Mouse (Mus musculus): Measurements from ENCODE around the gene Lrrc4b. TPM values are rescaled to one million over a fixed set of nuclear protein-coding genes. Genes with fewer than 3 reads are reported as not detected.

Lrrc4b gene
- polyA plus RNA-seq, 1 experiment, result not detected

- Histone ChIP-seq H3K36me3 (ENCODE audit: control insufficient read depth, insufficient read depth) (no peaks in the 10 kb centered on the region), H3K27me3 (ENCODE audit: control insufficient read depth, insufficient read depth, insufficient read length) (peaks cover 22% of the 10 kb centered on the region), H3ac (ENCODE audit: control insufficient read depth, insufficient read length) (no peak overlapping the region), H3K79me2 (ENCODE audit: control insufficient read depth, insufficient read depth) (no peaks in the 10 kb centered on the region), H3K4me2 (ENCODE audit: low read depth) (no peak overlapping the region), H3K4me3 (no peak overlapping the region)
- TF ChIP-seq TCF12 (IDR thresholded peaks at IDR 0.05; ENCODE audit: insufficient read depth, poor library complexity, severe bottlenecking), result no peak
- no peak for TF ChIP-seq POLR2AphosphoS2 (IDR thresholded peaks at IDR 0.05; ENCODE audit: insufficient read length, low read depth)
- TF ChIP-seq MYOD1 (IDR thresholded peaks at IDR 0.05; ENCODE audit: control insufficient read depth in 1 of 3, insufficient read length in 2 of 3, low read depth in 2 of 3), result no peak
- no peak for TF ChIP-seq TCF3 (IDR thresholded peaks at IDR 0.05; ENCODE audit: insufficient read length, low read depth)
- no peak for TF ChIP-seq POLR2A (IDR thresholded peaks at IDR 0.05; ENCODE audit: insufficient read length, low read depth)
- no peak for TF ChIP-seq MAX (IDR thresholded peaks at IDR 0.05; ENCODE audit: low read depth)
- no peak for TF ChIP-seq USF1 (IDR thresholded peaks at IDR 0.05; ENCODE audit: low read depth)
- TF ChIP-seq E2F4 (IDR thresholded peaks at IDR 0.05; ENCODE audit: insufficient read depth), result no peak
- no peak for TF ChIP-seq REST (IDR thresholded peaks at IDR 0.05; ENCODE audit: insufficient read depth, insufficient read length)
- TF ChIP-seq SRF (IDR thresholded peaks at IDR 0.05; ENCODE audit: control insufficient read depth, insufficient read length, low read depth), result no peak
- TF ChIP-seq MYOG (IDR thresholded peaks at IDR 0.05; ENCODE audit: control insufficient read depth in 1 of 3, insufficient read depth in 1 of 3, insufficient read length in 2 of 3, low read depth in 2 of 3), result no peak
- TF ChIP-seq CEBPB (IDR thresholded peaks at IDR 0.05; ENCODE audit: insufficient read depth, poor library complexity, severe bottlenecking), result no peak
Observed at GRCm38 (mm10) chr7:44401673-44402072, 27.1 kb upstream of the Lrrc4b start.

- Histone ChIP-seq H3K27me3 (ENCODE audit: control insufficient read depth, insufficient read depth, insufficient read length) (peaks cover 14% of the 10 kb centered on the region), H3K79me2 (ENCODE audit: control insufficient read depth, insufficient read depth) (no peaks in the 10 kb centered on the region), H3K36me3 (ENCODE audit: control insufficient read depth, insufficient read depth) (no peaks in the 10 kb centered on the region), H3K4me3 (peak overlapping the region; percentile 7), H3K4me2 (ENCODE audit: low read depth) (peak overlapping the region; percentile 67), H3ac (ENCODE audit: control insufficient read depth, insufficient read length) (no peak overlapping the region)
- peak; percentile 68 for TF ChIP-seq USF1 (IDR thresholded peaks at IDR 0.05; ENCODE audit: low read depth)
- no peak for TF ChIP-seq TCF12 (IDR thresholded peaks at IDR 0.05; ENCODE audit: insufficient read depth, poor library complexity, severe bottlenecking)
- TF ChIP-seq POLR2A (IDR thresholded peaks at IDR 0.05; ENCODE audit: insufficient read length, low read depth), result peak; percentile 22
Observed at GRCm38 (mm10) chr7:44405346-44406014, 23.3 kb upstream of the Lrrc4b start.

GRCm38 (mm10) chr7:44406015-44406355, 22.8 kb upstream of the Lrrc4b start:
- TF ChIP-seq TCF12 (IDR thresholded peaks at IDR 0.05; ENCODE audit: insufficient read depth, poor library complexity, severe bottlenecking) (no peak), POLR2AphosphoS2 (IDR thresholded peaks at IDR 0.05; ENCODE audit: insufficient read length, low read depth) (no peak), POLR2A (IDR thresholded peaks at IDR 0.05; ENCODE audit: insufficient read length, low read depth) (no peak), MAX (IDR thresholded peaks at IDR 0.05; ENCODE audit: low read depth) (no peak), MYOD1 (IDR thresholded peaks at IDR 0.05; ENCODE audit: control insufficient read depth in 1 of 3, insufficient read length in 2 of 3, low read depth in 2 of 3) (no peak)
- Histone ChIP-seq H3K27me3 (ENCODE audit: control insufficient read depth, insufficient read depth, insufficient read length) (peaks cover 14% of the 10 kb centered on the region), H3K79me2 (ENCODE audit: control insufficient read depth, insufficient read depth) (no peaks in the 10 kb centered on the region), H3K4me2 (ENCODE audit: low read depth) (peak overlapping the region; percentile 67), H3ac (ENCODE audit: control insufficient read depth, insufficient read length) (no peak overlapping the region), H3K4me3 (peak overlapping the region; percentile 7), H3K36me3 (ENCODE audit: control insufficient read depth, insufficient read depth) (no peaks in the 10 kb centered on the region)

GRCm38 (mm10) chr7:44411144-44411543, 17.7 kb upstream of the Lrrc4b start:
- Histone ChIP-seq H3K79me2 (ENCODE audit: control insufficient read depth, insufficient read depth) (no peaks in the 10 kb centered on the region), H3K36me3 (ENCODE audit: control insufficient read depth, insufficient read depth) (no peaks in the 10 kb centered on the region), H3K27me3 (ENCODE audit: control insufficient read depth, insufficient read depth, insufficient read length) (peaks cover 32% of the 10 kb centered on the region), H3K4me3 (no peak overlapping the region), H3ac (ENCODE audit: control insufficient read depth, insufficient read length) (no peak overlapping the region), H3K4me2 (ENCODE audit: low read depth) (no peak overlapping the region)
- TF ChIP-seq CEBPB (IDR thresholded peaks at IDR 0.05; ENCODE audit: insufficient read depth, poor library complexity, severe bottlenecking) (no peak), USF1 (IDR thresholded peaks at IDR 0.05; ENCODE audit: low read depth) (no peak), TCF12 (IDR thresholded peaks at IDR 0.05; ENCODE audit: insufficient read depth, poor library complexity, severe bottlenecking) (no peak), MYOD1 (IDR thresholded peaks at IDR 0.05; ENCODE audit: control insufficient read depth in 1 of 3, insufficient read length in 2 of 3, low read depth in 2 of 3) (no peak), POLR2A (IDR thresholded peaks at IDR 0.05; ENCODE audit: insufficient read length, low read depth) (no peak), MYOG (IDR thresholded peaks at IDR 0.05; ENCODE audit: control insufficient read depth in 1 of 3, insufficient read depth in 1 of 3, insufficient read length in 2 of 3, low read depth in 2 of 3) (no peak), SRF (IDR thresholded peaks at IDR 0.05; ENCODE audit: control insufficient read depth, insufficient read length, low read depth) (no peak), REST (IDR thresholded peaks at IDR 0.05; ENCODE audit: insufficient read depth, insufficient read length) (no peak), TCF3 (IDR thresholded peaks at IDR 0.05; ENCODE audit: insufficient read length, low read depth) (no peak), MAX (IDR thresholded peaks at IDR 0.05; ENCODE audit: low read depth) (no peak), E2F4 (IDR thresholded peaks at IDR 0.05; ENCODE audit: insufficient read depth) (no peak), POLR2AphosphoS2 (IDR thresholded peaks at IDR 0.05; ENCODE audit: insufficient read length, low read depth) (no peak)

- H3ac ChIP-seq (ENCODE audit: control insufficient read depth, insufficient read length), result no peak overlapping the region
- no peak overlapping the region for H3K4me2 ChIP-seq (ENCODE audit: low read depth)
- peaks cover 53% of the 10 kb centered on the region for H3K27me3 ChIP-seq (ENCODE audit: control insufficient read depth, insufficient read depth, insufficient read length)
- no peak for TF ChIP-seq MAX (IDR thresholded peaks at IDR 0.05; ENCODE audit: low read depth)
- no peak for TF ChIP-seq POLR2AphosphoS2 (IDR thresholded peaks at IDR 0.05; ENCODE audit: insufficient read length, low read depth)
- TF ChIP-seq TCF3 (IDR thresholded peaks at IDR 0.05; ENCODE audit: insufficient read length, low read depth), result no peak
- TF ChIP-seq CEBPB (IDR thresholded peaks at IDR 0.05; ENCODE audit: insufficient read depth, poor library complexity, severe bottlenecking), result no peak
- TF ChIP-seq TCF12 (IDR thresholded peaks at IDR 0.05; ENCODE audit: insufficient read depth, poor library complexity, severe bottlenecking), result no peak
- TF ChIP-seq MYOG (IDR thresholded peaks at IDR 0.05; ENCODE audit: control insufficient read depth in 1 of 3, insufficient read depth in 1 of 3, insufficient read length in 2 of 3, low read depth in 2 of 3), result no peak
- TF ChIP-seq SRF (IDR thresholded peaks at IDR 0.05; ENCODE audit: control insufficient read depth, insufficient read length, low read depth), result no peak
- TF ChIP-seq POLR2A (IDR thresholded peaks at IDR 0.05; ENCODE audit: insufficient read length, low read depth), result no peak
- no peak for TF ChIP-seq REST (IDR thresholded peaks at IDR 0.05; ENCODE audit: insufficient read depth, insufficient read length)
- TF ChIP-seq USF1 (IDR thresholded peaks at IDR 0.05; ENCODE audit: low read depth), result no peak
- no peaks in the 10 kb centered on the region for H3K36me3 ChIP-seq (ENCODE audit: control insufficient read depth, insufficient read depth)
- no peak overlapping the region for H3K4me3 ChIP-seq
- H3K79me2 ChIP-seq (ENCODE audit: control insufficient read depth, insufficient read depth), result no peaks in the 10 kb centered on the region
Observed at GRCm38 (mm10) chr7:44413307-44413706, 15.5 kb upstream of the Lrrc4b start.
